Mouse (Mus musculus) embryonic facial prominence, embryonic 12.5 days (tissue): ENCODE results near the gene Spty2d1. TPM values are rescaled to one million over a fixed set of nuclear protein-coding genes. Genes with fewer than 3 reads are reported as not detected.
"Not testable (repeated sequence)": the region's sequence is repeated elsewhere in the genome, so short reads cannot be mapped to it uniquely, and the experiment has no call there.

Source experiments
- ATAC-seq: fragments of 200-750 bp; cut with Nextera tagmentation; 2 replicates; pipeline ENCODE4 v1.8.0; 2017; ENCODE audit not compliant: insufficient number of reproducible peaks, insufficient read depth, low FRiP score, low TSS enrichment
- H3K27ac ChIP-seq: fragments of 300-500 bp; sonication (generic); 2 replicates; pipeline ENCODE4 v1.5.1; 2016; ENCODE audit warnings: mild to moderate bottlenecking
- H3K27me3 ChIP-seq: fragments of 300-500 bp; sonication (generic); 2 replicates; pipeline ENCODE4 v1.6.1; 2016; ENCODE audit warnings: mild to moderate bottlenecking, moderate library complexity
- H3K36me3 ChIP-seq: fragments of 300-500 bp; sonication (generic); 2 replicates; pipeline ENCODE4 v1.6.1; 2016; ENCODE audit warnings: mild to moderate bottlenecking
- H3K4me1 ChIP-seq: fragments of 300-500 bp; sonication (generic); 2 replicates; pipeline ENCODE4 v1.6.1; 2016
- H3K4me2 ChIP-seq: fragments of 300-500 bp; sonication (generic); replicated peaks from 2 replicates; pipeline ENCODE4 v1.6.1; 2016; ENCODE audit warnings: mild to moderate bottlenecking, moderate library complexity
- H3K4me3 ChIP-seq: fragments of 300-500 bp; sonication (generic); 2 replicates; pipeline ENCODE4 v1.5.1; 2016; ENCODE audit warnings: mild to moderate bottlenecking
- H3K9ac ChIP-seq: fragments of 300-500 bp; sonication (generic); 2 replicates; pipeline ENCODE4 v1.6.1; 2016; ENCODE audit warnings: mild to moderate bottlenecking, moderate library complexity
- H3K9me3 ChIP-seq: fragments of 300-500 bp; sonication (generic); 2 replicates; pipeline ENCODE4 v1.6.1; 2016; ENCODE audit warnings: mild to moderate bottlenecking, moderate library complexity
- WGBS: fragments of 180-500 bp; shearing (Covaris S2); methylation state at CpG from one replicate; pipeline ENCODE4 v1.1.7; 2016; 5-methylcytosine and 5-hydroxymethylcytosine counted together
- polyA plus RNA-seq: library from polyadenylated mRNA; unstranded; fragments of >200 nt; fragmentation: Nextera tagmentation; extraction: Ambion mirVana; gene quantifications from 2 replicates; pipeline ENCODE4 v1.2.1, GENCODE M21; 2016

Spty2d1 gene
- polyA plus RNA-seq, 1 experiment from 2014 or later, result 18.1 TPM

GRCm38 (mm10) chr7:47001125-47001899 is 6.9 kb downstream of the Spty2d1 start:
- Histone ChIP-seq H3K4me3 (no peak overlapping the region), H3K27ac (no peak overlapping the region), H3K9me3 (no peaks in the 10 kb centered on the region), H3K36me3 (peaks cover 26% of the 10 kb centered on the region), H3K4me1 (peaks cover 38% of the 10 kb centered on the region), H3K27me3 (no peaks in the 10 kb centered on the region), H3K4me2 (no peak overlapping the region), H3K9ac (no peak overlapping the region)
- 84% methylated on average over 5 of the region's 5 CpGs for WGBS
- ATAC-seq, result no peak

DNA sequence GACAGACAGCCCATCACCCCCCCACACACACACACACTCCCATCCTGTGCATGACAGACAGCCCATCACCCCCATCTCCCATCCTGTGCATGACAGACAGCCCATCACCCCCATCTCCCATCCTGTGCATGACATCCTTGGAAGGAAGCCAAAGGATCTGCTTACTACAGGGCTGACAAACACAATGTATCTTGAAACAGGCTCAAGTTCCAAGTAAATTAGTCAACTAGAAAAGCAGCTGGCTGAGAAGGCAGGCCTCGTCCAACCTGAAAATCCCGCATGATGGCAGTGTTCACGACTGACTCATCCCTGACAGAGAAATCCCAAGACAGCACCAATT is 7.6 kb downstream of the Spty2d1 start:
- Histone ChIP-seq H3K4me1 (peaks cover 38% of the 10 kb centered on the region), H3K27me3 (no peaks in the 10 kb centered on the region), H3K36me3 (peaks cover 30% of the 10 kb centered on the region), H3K9ac (no peak overlapping the region), H3K4me3 (no peak overlapping the region), H3K27ac (no peak overlapping the region), H3K4me2 (no peak overlapping the region), H3K9me3 (no peaks in the 10 kb centered on the region)
- ATAC-seq, result peak; percentile 88
- WGBS, result 52% methylated on average over 3 of the region's 3 CpGs

- Histone ChIP-seq H3K27me3 (no peaks in the 10 kb centered on the region), H3K36me3 (peaks cover 35% of the 10 kb centered on the region), H3K9me3 (no peaks in the 10 kb centered on the region), H3K9ac (no peak overlapping the region), H3K4me3 (no peak overlapping the region), H3K27ac (no peak overlapping the region), H3K4me2 (no peak overlapping the region), H3K4me1 (peaks cover 38% of the 10 kb centered on the region)
- ATAC-seq, result no peak
- 73% methylated on average over 8 of the region's 8 CpGs for WGBS
Measured at GRCm38 (mm10) chr7:46999983-47000643, 8.1 kb downstream of the Spty2d1 start.

DNA sequence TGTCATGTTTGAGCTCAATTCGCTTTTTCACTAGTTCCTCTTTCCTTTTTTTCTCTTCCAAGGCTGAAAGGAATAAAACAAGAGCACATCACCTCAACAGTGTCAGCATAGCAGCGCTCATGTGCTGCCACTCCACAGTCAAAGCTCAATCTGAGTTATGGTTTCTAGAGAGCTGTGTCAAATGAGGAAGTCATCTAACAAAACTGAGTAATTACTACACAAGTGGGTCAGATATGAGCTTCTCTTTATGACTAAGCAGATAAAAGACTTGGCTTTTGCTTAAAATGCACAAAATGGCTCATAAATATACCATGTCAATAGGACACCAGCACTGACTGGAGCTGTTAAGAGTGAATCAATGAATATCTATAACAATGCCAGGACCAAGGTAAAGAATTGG is 9.3 kb downstream of the Spty2d1 start:
- Histone ChIP-seq H3K4me1 (peaks cover 36% of the 10 kb centered on the region), H3K9ac (no peak overlapping the region), H3K9me3 (no peaks in the 10 kb centered on the region), H3K27me3 (no peaks in the 10 kb centered on the region), H3K4me3 (no peak overlapping the region), H3K27ac (no peak overlapping the region), H3K4me2 (no peak overlapping the region), H3K36me3 (peaks cover 46% of the 10 kb centered on the region)
- ATAC-seq, result no peak
- 92% methylated on average over 2 of the region's 2 CpGs for WGBS

- H3K4me2 ChIP-seq, result no peak overlapping the region
- H3K36me3 ChIP-seq, result peaks cover 56% of the 10 kb centered on the region
- ATAC-seq, result no peak
- H3K9ac ChIP-seq, result no peak overlapping the region
- no peak overlapping the region for H3K4me3 ChIP-seq
- no peak overlapping the region for H3K27ac ChIP-seq
- WGBS, result 90% methylated on average over 21 of the region's 21 CpGs
- H3K4me1 ChIP-seq, result peaks cover 28% of the 10 kb centered on the region
- H3K27me3 ChIP-seq, result no peaks in the 10 kb centered on the region
- H3K9me3 ChIP-seq, result no peaks in the 10 kb centered on the region
Measured at GRCm38 (mm10) chr7:46997644-46998395, 10.4 kb downstream of the Spty2d1 start.

- WGBS, result 90% methylated on average over 4 of the region's 4 CpGs
- H3K36me3 ChIP-seq, result peaks cover 62% of the 10 kb centered on the region
Measured at GRCm38 (mm10) chr7:46997008-46997407, 11.2 kb downstream of the Spty2d1 start.

GRCm38 (mm10) chr7:46995558-46995957 is 12.7 kb downstream of the Spty2d1 start:
- no peak overlapping the region for H3K9ac ChIP-seq
- peaks cover 65% of the 10 kb centered on the region for H3K36me3 ChIP-seq
- no peaks in the 10 kb centered on the region for H3K27me3 ChIP-seq
- WGBS, result 93% methylated on average over 3 of the region's 3 CpGs
- peaks cover 8% of the 10 kb centered on the region; the same call in 1 of the 2 replicates for H3K4me1 ChIP-seq
- no peak overlapping the region for H3K4me2 ChIP-seq
- no peak overlapping the region for H3K27ac ChIP-seq
- H3K9me3 ChIP-seq, result no peaks in the 10 kb centered on the region
- no peak for ATAC-seq
- no peak overlapping the region for H3K4me3 ChIP-seq

More at GRCm38 (mm10) chr7:46997008-46997407, 11.2 kb downstream of the Spty2d1 start:
- Histone ChIP-seq H3K4me2 (no peak overlapping the region), H3K4me3 (no peak overlapping the region), H3K4me1 (peaks cover 20% of the 10 kb centered on the region), H3K27ac (no peak overlapping the region), H3K9ac (no peak overlapping the region), H3K27me3 (no peaks in the 10 kb centered on the region), H3K9me3 (no peaks in the 10 kb centered on the region)
- ATAC-seq, result no peak

GRCm38 (mm10) chr7:46993079-46993478 is 15.1 kb downstream of the Spty2d1 start:
- H3K9ac ChIP-seq, result no peak overlapping the region
- no peaks in the 10 kb centered on the region for H3K9me3 ChIP-seq
- no peak overlapping the region for H3K4me3 ChIP-seq
- WGBS, result 85% methylated on average over 8 of the region's 8 CpGs
- H3K4me2 ChIP-seq, result no peak overlapping the region
- no peaks in the 10 kb centered on the region for H3K4me1 ChIP-seq
- no peaks in the 10 kb centered on the region for H3K27me3 ChIP-seq
- no peak overlapping the region for H3K27ac ChIP-seq
- ATAC-seq, result no peak
- peaks cover 56% of the 10 kb centered on the region for H3K36me3 ChIP-seq

- WGBS, result 77% methylated on average over 4 of the region's 4 CpGs
- H3K9ac ChIP-seq, H3K4me3 ChIP-seq, H3K4me2 ChIP-seq, H3K4me1 ChIP-seq, H3K27me3 ChIP-seq, ATAC-seq, H3K27ac ChIP-seq, H3K9me3 ChIP-seq: not testable (repeated sequence)
- H3K36me3 ChIP-seq, result peaks cover 27% of the 10 kb centered on the region
Measured at GRCm38 (mm10) chr7:46989387-46989786, 18.8 kb downstream of the Spty2d1 start.

DNA sequence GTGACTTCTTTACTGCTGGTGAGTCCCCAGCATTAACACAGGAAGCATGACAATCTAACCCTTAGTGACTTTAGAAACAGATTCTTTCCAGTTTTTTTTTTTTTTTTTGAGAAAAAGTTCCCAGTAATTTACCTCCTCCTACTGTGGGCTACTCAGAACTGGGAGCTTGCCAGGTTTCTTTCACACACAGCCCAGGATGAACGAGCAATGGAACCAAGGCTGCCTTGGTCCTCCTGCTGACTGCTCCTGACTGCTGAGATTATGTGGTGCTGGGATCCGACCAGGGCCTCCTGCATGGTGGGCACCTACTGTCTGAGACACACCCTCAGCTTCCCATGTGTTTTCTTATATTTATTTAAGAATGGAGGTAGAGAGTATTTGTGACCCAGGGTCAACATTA is 21.1 kb downstream of the Spty2d1 start:
- Histone ChIP-seq H3K4me1 (0 out of 2 replicates have a peak, but pooled peaks cover 3% of the 10 kb centered on the region), H3K4me2 (no peak overlapping the region), H3K27me3 (no peaks in the 10 kb centered on the region), H3K9ac (no peak overlapping the region), H3K27ac (no peak overlapping the region), H3K36me3 (peaks cover 7% of the 10 kb centered on the region), H3K9me3 (no peaks in the 10 kb centered on the region), H3K4me3 (no peak overlapping the region)
- ATAC-seq, result no peak
- WGBS, result 59% methylated on average over 2 of the region's 2 CpGs

- Histone ChIP-seq H3K4me3 (no peak overlapping the region), H3K27ac (no peak overlapping the region), H3K4me2 (no peak overlapping the region), H3K9ac (no peak overlapping the region), H3K9me3 (no peaks in the 10 kb centered on the region), H3K36me3 (peaks cover 3% of the 10 kb centered on the region; the same call in 1 of the 2 replicates), H3K4me1 (0 out of 2 replicates have a peak, but pooled peaks cover 3% of the 10 kb centered on the region), H3K27me3 (no peaks in the 10 kb centered on the region)
- 55% methylated on average over 5 of the region's 5 CpGs for WGBS
- ATAC-seq, result no peak
Measured at GRCm38 (mm10) chr7:46986646-46987045, 21.6 kb downstream of the Spty2d1 start.
